Mouse (Mus musculus) midbrain, postnatal 0 days (tissue): ENCODE data around the gene Bzw2. TPM values are rescaled to one million over a fixed set of nuclear protein-coding genes. Genes with fewer than 3 reads are reported as not detected.

Experiments
- ATAC-seq: fragments of 200-750 bp; cut with Nextera tagmentation; 2 replicates; pipeline ENCODE4 v1.8.0; 2017; ENCODE audit warnings: moderate number of reproducible peaks, mild to moderate bottlenecking, moderate TSS enrichment, moderate library complexity; ENCODE audit not compliant: low FRiP score
- DNase-seq: peaks from one replicate; pipeline ENCODE4 v3.0.0-alpha.2; 2015; ENCODE audit warnings: low spot score
- H3K27ac ChIP-seq: fragments of 300-500 bp; sonication (generic); 2 replicates; pipeline ENCODE4 v1.5.1; 2014; ENCODE audit warnings: low read depth, mild to moderate bottlenecking, low read length, mixed read lengths
- H3K27me3 ChIP-seq: fragments of 300-500 bp; sonication (generic); 2 replicates; pipeline ENCODE4 v1.6.1; 2014; ENCODE audit warnings: low read length, control low read depth, mixed read lengths; ENCODE audit not compliant: insufficient read depth
- H3K36me3 ChIP-seq: fragments of 300-500 bp; sonication (generic); 2 replicates; pipeline ENCODE4 v1.6.1; 2014; ENCODE audit warnings: low read length, control low read depth, mixed read lengths; ENCODE audit not compliant: insufficient read depth
- H3K4me1 ChIP-seq: fragments of 300-500 bp; sonication (generic); 2 replicates; pipeline ENCODE4 v1.6.1; 2014; ENCODE audit warnings: mild to moderate bottlenecking, control low read depth, antibody characterized with exemption, low read length, mixed read lengths; ENCODE audit not compliant: insufficient read depth
- H3K4me2 ChIP-seq: fragments of 300-500 bp; sonication (generic); 2 replicates; pipeline ENCODE4 v1.6.1; 2014; ENCODE audit warnings: low read depth, mild to moderate bottlenecking, low read length, mixed read lengths; ENCODE audit not compliant: poor library complexity, severe bottlenecking
- H3K4me3 ChIP-seq: fragments of 300-500 bp; sonication (generic); 2 replicates; pipeline ENCODE4 v1.5.1; 2014; ENCODE audit warnings: low read depth, mild to moderate bottlenecking, low read length, moderate library complexity
- H3K9ac ChIP-seq: fragments of 300-500 bp; sonication (generic); replicated peaks from 2 replicates; pipeline ENCODE4 v1.6.1; 2014; ENCODE audit warnings: mild to moderate bottlenecking, low read length, moderate library complexity, mixed read lengths; ENCODE audit not compliant: poor library complexity, severe bottlenecking
- H3K9me3 ChIP-seq: fragments of 300-500 bp; sonication (generic); 2 replicates; pipeline ENCODE4 v1.6.1; 2016; ENCODE audit warnings: low read length, control low read depth
- CTCF ChIP-seq: IDR thresholded peaks from 2 replicates; pipeline ENCODE4 v1.5.1; 2016; ENCODE audit warnings: antibody characterized with exemption, mild to moderate bottlenecking
- WGBS: fragments of 180-500 bp; shearing (Covaris S2); extraction: QIAGEN DNeasy Blood & Tissue Kit; methylation state at CpG from one replicate; pipeline ENCODE4 v1.1.7; 2014; 5-methylcytosine and 5-hydroxymethylcytosine counted together
- polyA plus RNA-seq: library from polyadenylated mRNA; unstranded; fragments of >200 nt; fragmentation: Nextera tagmentation; extraction: Ambion mirVana; gene quantifications from 2 replicates; pipeline ENCODE4 v1.2.1, GENCODE M21; 2015
- total RNA-seq: library from RNA; depleted of rRNA; stranded (reverse); fragments of >200 nt; gene quantifications from 2 replicates; pipeline ENCODE4 v1.2.3, GENCODE M21; 2014

The Bzw2 gene
- total and polyA plus RNA-seq, 2 experiments from 2014 or later, result 213 to 301 TPM

DNA sequence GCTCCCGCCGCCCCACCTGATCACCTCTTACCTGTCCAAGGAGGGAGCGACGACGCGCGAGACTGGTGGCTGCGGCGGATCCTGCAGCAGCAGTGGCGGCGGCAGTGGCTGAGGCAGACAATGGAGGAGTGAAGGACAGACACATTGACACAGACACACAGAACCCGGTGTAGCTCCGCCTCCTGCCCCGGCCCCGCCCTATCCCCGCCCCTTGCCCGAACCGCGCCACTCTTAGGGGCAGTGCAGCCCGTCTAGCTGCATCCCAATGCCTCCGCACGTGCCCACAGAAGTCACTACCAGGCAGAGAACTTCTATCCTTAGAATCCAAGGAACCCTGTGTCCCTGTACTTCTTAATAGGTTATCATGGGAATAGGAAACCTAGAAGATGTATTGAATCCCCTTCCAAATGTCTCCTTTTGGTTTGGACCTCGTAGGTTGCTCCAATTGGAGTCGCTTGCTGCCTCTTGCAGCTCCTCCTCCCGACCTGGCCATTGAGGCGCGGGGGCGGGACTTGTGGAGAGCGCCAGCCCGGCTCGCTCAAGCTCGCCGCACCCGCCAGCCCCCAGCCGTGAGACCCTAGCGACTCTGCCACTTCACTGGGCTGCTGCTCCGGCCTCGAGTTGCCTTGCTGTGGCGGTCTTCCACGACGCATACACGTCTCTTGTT, 1.1 kb downstream of the Bzw2 start, which contains the start of gene Ankmy2:
TSS of gene Ankmy2 (plus strand) at position 478 of the 667 bp plus-strand sequence.
- Histone ChIP-seq H3K9me3 (no peaks in the 10 kb centered on the region), H3K27me3 (no peaks in the 10 kb centered on the region), H3K9ac (peak within 1 kb of the TSS; percentile 91), H3K4me3 (peak within 1 kb of the TSS; percentile 95), H3K27ac (peak within 1 kb of the TSS; percentile 86), H3K4me2 (peak within 1 kb of the TSS; percentile 73), H3K36me3 (no peaks in the 10 kb centered on the region), H3K4me1 (peaks cover 12% of the 10 kb centered on the region)
- under 1% methylated on average over 42 of the region's 42 CpGs for WGBS
- DNase-seq (peak; percentile 97), ATAC-seq (peak; percentile 98)
- TF ChIP-seq CTCF, result peak; percentile 14; the same call in 1 of the 2 replicates

- no peak for TF ChIP-seq CTCF
- H3K27ac ChIP-seq, result peak overlapping the region; percentile 86
- DNase-seq (peak; percentile 9), ATAC-seq (peak; percentile 53)
- H3K4me3 ChIP-seq, result peak overlapping the region; percentile 95
- no peaks in the 10 kb centered on the region for H3K27me3 ChIP-seq
- H3K9me3 ChIP-seq, result no peaks in the 10 kb centered on the region
- peak overlapping the region; percentile 91 for H3K9ac ChIP-seq
- under 1% methylated on average over 30 of the region's 33 CpGs for WGBS
- peaks cover 12% of the 10 kb centered on the region for H3K4me1 ChIP-seq
- peak overlapping the region; percentile 73 for H3K4me2 ChIP-seq
- no peaks in the 10 kb centered on the region for H3K36me3 ChIP-seq
These were observed 1.7 kb downstream of the Bzw2 start for GRCm38 (mm10) chr12:36156101-36156636.

GRCm38 (mm10) chr12:36155141-36155641, 2.7 kb downstream of the Bzw2 start:
- WGBS, result 7% methylated on average over 8 of the region's 8 CpGs
- peaks cover 12% of the 10 kb centered on the region for H3K4me1 ChIP-seq
- H3K4me3 ChIP-seq, result peak overlapping the region; percentile 95
- peak overlapping the region; percentile 86 for H3K27ac ChIP-seq
- no peaks in the 10 kb centered on the region for H3K36me3 ChIP-seq
- no peaks in the 10 kb centered on the region for H3K27me3 ChIP-seq
- no peak for TF ChIP-seq CTCF
- DNase-seq (peak; percentile 41), ATAC-seq (no peak)
- peak overlapping the region; percentile 91 for H3K9ac ChIP-seq
- no peaks in the 10 kb centered on the region for H3K9me3 ChIP-seq
- peak overlapping the region; percentile 73 for H3K4me2 ChIP-seq

DNA sequence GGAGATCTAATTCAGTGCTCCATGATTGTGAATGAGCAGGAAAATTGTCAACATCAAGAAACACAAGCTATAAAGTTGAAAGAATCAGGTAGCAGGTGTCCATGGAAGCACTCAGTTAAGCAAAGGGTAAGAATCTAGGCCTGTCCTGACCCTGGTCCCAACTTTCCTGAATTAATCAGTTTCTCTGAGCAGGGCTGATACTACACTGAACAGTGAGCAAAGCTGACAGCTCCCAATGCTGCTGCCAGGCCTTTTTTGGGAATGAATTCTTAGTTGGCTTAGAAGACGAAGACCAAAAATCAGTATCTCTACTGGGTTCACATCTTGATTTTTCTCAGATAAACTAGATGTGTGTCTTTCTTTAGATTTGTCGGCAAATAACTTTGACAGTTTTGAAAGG, 7.1 kb downstream of the Bzw2 start:
- DNase-seq, result no peak
- H3K4me2 ChIP-seq, result no peak overlapping the region

GRCm38 (mm10) chr12:36150265-36150664, 7.6 kb downstream of the Bzw2 start:
- Histone ChIP-seq H3K4me1 (peaks cover 8% of the 10 kb centered on the region; the same call in 1 of the 2 replicates), H3K9me3 (no peaks in the 10 kb centered on the region), H3K9ac (no peak overlapping the region), H3K36me3 (no peaks in the 10 kb centered on the region), H3K4me2 (no peak overlapping the region), H3K27me3 (no peaks in the 10 kb centered on the region), H3K27ac (no peak overlapping the region), H3K4me3 (no peak overlapping the region)
- DNase-seq (peak; percentile 37), ATAC-seq (no peak)
- no peak for TF ChIP-seq CTCF
- WGBS, result 71% methylated on average over 2 of the region's 2 CpGs

More for the DNA sequence above, 7.1 kb downstream of the Bzw2 start:
- H3K9ac ChIP-seq, result no peak overlapping the region
- 79% methylated on average over 2 of the region's 2 CpGs for WGBS
- no peak for TF ChIP-seq CTCF
- peaks cover 8% of the 10 kb centered on the region; the same call in 1 of the 2 replicates for H3K4me1 ChIP-seq
- no peak overlapping the region for H3K27ac ChIP-seq
- H3K27me3 ChIP-seq, result no peaks in the 10 kb centered on the region
- H3K9me3 ChIP-seq, result no peaks in the 10 kb centered on the region
- no peak overlapping the region for H3K4me3 ChIP-seq
- H3K36me3 ChIP-seq, result no peaks in the 10 kb centered on the region
- ATAC-seq, result no peak
